Mouse (Mus musculus) neural tube, postnatal 0 days (tissue): ENCODE results near the gene Zfp213. TPM values are rescaled to one million over a fixed set of nuclear protein-coding genes. Genes with fewer than 3 reads are reported as not detected.

Source experiments
- polyA plus RNA-seq: library from polyadenylated mRNA; unstranded; fragments of >200 nt; fragmentation: Nextera tagmentation; extraction: Ambion mirVana; gene quantifications from 2 replicates; pipeline ENCODE4 v1.2.1, GENCODE M21; 2015

Gene Zfp213
- 11.5 and 12.6 TPM in 2 replicates for polyA plus RNA-seq

DNA sequence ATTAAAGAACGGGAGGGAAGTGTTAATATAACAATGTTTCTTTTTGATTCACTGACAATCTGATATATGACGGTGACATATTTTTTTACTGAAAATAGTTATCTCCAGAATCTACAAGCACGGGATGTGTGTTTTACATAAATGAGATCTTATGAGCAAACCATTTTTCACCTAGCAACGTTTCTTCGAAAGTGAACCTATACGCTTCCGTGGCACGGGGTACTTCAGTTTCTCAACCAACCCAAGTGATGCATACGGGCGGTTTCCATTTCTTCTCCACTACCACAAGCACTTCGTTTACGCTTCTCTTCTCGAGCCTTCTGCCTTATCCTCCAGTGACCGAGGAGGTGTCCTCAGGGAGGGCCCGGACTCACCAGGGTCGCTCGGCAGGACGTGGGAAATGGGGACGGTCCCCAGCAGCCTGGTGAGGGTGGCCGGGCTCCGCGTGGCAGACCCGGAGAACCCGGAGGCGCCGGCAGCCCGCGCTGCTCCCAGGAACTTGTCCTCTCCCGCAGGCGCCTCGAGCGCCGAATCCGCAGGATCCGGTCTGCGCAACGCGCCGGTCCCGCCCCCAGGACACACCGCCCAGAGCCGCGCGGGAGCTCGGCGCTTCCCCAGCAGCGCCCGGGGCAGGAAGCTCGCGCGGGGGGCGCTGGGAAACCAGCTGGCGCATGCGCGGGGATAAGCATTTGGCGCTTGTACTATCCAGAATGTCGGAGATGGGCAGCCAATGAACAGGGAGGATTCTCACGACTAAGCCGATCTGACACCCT, at the start of gene Zfp213:
Gene Zfp213, minus strand, starts transcription at position 644 of the 773 bp plus-strand sequence.

DNA sequence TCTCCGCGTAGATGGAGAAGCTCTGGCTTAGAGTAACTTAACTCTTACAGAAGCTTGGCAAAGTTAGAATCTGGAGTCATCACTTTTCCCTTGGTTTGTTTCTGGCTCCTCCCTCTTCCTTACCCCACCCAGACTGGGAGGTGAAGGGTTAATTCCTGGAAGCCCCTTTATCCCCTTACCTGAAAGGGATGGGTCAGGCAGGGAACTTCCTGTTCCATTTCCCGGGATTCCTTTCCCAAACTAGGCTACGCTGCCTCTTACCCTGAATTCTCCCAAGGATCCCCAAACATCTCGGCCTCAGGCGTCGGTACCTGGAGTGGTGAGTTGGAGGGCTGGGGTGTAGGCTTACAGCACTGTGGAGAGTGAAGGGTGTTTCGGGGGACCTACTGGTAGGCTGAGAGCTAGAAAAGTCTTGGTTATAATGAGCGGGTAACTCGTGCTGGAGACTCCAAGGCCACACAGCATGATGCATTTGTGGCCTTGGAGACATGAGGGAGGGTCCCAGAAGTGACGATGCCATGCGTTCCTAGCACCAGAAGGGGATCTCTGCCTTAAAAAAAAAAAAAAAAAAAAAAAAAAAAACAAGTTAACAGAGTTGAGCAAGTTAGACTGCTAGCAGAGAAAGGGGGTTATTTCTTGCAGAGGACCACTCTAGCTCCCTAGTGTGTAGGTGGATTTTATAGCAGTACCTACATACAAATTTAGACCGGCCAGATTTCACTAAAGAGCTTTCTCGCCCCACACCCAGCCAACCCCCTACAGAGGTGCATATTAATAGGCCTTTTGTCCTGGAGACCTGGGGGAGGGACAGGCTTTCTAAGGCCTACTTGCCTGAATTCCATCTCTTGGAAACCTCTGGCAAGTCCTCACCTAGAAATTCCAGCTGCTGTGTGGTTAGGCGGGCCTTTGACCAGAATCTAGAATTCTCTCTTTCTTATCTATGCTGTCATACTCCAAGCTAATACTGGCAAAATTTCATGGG, 36.9 kb upstream of the Zfp213 start, which contains the start of gene Zscan10:
Gene Zscan10, plus strand, starts transcription at position 216 of the 982 bp plus-strand sequence.

DNA sequence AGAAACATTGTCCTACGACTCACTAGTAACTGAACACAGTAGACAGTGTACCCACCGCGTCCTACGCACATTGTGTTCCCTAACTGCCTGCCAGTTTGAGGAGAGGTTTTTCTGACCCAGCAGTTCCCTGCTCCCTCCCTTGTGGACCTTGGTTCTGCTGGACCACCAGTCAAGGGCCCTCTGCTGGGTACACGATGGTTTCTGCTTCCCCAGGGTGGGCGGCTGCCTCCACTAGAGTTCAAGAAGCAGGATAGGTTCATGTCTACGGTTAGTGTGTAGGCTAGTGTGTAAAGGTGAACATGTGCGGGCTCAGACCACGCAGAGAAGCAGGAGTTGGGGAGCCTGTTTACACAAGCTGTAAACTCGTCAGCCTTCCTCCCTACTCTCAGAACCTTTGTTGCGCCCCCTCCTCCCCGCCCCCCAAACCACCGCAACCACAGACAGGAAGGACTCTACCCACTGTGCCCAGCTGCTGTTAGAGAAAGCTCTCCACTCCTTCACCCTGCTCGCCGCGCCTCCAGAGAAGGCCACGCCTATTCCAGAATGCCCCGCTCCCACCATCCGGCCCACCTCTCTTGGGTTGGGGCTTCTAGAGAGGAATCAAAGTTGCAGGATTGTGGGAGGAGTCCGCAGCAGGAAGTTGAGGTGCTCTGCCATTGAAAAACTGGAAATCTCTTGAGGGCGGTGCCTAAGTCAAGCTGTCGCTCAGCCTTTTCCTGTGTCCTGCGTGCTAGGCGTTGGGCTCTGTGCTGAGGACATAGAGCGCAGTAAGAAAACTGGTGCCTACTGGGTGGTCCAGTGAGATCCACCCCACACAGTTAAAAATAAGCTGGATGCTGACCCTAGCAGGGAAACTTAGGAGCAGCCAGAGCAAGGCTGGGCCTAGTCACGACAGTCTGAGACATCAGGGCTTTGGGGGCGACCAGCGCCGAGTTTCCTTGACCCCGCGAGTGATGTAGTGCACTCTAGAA, 34.8 kb upstream of the Zfp213 start, which contains the start of gene Zfp13:
Gene Zfp13, minus strand, starts transcription at position 906 of the 971 bp plus-strand sequence.

Other genes with a start within 250 kb of the Zfp213 start
- not detected in 2 replicates for gene Vmn2r115, start 220.5 kb downstream of the Zfp213 start, polyA plus RNA-seq
- not detected in 2 replicates for gene Vmn2r116, start 179.6 kb downstream of the Zfp213 start, polyA plus RNA-seq
- gene Vmn2r117, start 84.5 kb downstream of the Zfp213 start, polyA plus RNA-seq, result not detected in 2 replicates
- gene Zfp13, start 35.2 kb upstream of the Zfp213 start, polyA plus RNA-seq, result 20.7 and 22.4 TPM in 2 replicates
- gene Zscan10, start 36.6 kb upstream of the Zfp213 start, polyA plus RNA-seq, result not detected in 2 replicates
- 1.4 and 1.7 TPM in 2 replicates for gene Mmp25, start 81.0 kb upstream of the Zfp213 start, polyA plus RNA-seq
- gene Bicdl2, start 96.3 kb upstream of the Zfp213 start, polyA plus RNA-seq, result 0.23 TPM in 2 replicates
- 207 and 248 TPM in 2 replicates for gene Hcfc1r1, start 109.4 kb upstream of the Zfp213 start, polyA plus RNA-seq
- 29.4 and 33.2 TPM in 2 replicates for gene Thoc6, start 109.6 kb upstream of the Zfp213 start, polyA plus RNA-seq
- gene Tnfrsf12a, start 113.2 kb upstream of the Zfp213 start, polyA plus RNA-seq, result 14.4 and 18.7 TPM in 2 replicates
- 0.23 and 0.35 TPM in 2 replicates for gene Cldn6, start 115.0 kb upstream of the Zfp213 start, polyA plus RNA-seq
- 0.20 and 0.79 TPM in 2 replicates for gene Cldn9, start 119.8 kb upstream of the Zfp213 start, polyA plus RNA-seq
- gene 1520401A03Rik, start 158.5 kb upstream of the Zfp213 start, polyA plus RNA-seq, result 0.19 TPM in 1 of 2 replicates, not detected in the other
- 14.5 and 16.2 TPM in 2 replicates for gene Pkmyt1, start 162.1 kb upstream of the Zfp213 start, polyA plus RNA-seq
- 64.8 and 68.8 TPM in 2 replicates for gene Paqr4, start 176.6 kb upstream of the Zfp213 start, polyA plus RNA-seq
- gene Kremen2, start 181.6 kb upstream of the Zfp213 start, polyA plus RNA-seq, result 1.2 and 1.6 TPM in 2 replicates
- 162 and 181 TPM in 2 replicates for gene Flywch1, start 207.4 kb upstream of the Zfp213 start, polyA plus RNA-seq
- 111 and 120 TPM in 2 replicates for gene Flywch2, start 221.8 kb upstream of the Zfp213 start, polyA plus RNA-seq
- gene Srrm2, start 226.3 kb upstream of the Zfp213 start, polyA plus RNA-seq, result 455 and 462 TPM in 2 replicates